Mouse (Mus musculus): ENCODE measurements around the gene Gpatch2. TPM values are rescaled to one million over a fixed set of nuclear protein-coding genes. Genes with fewer than 3 reads are reported as not detected.

The Gpatch2 gene
- total RNA-seq, 2 experiments from 2014 or later: 19.4 to 20.5 TPM

GRCm38 (mm10) chr1:187241329-187241728 lies 26.0 kb downstream of the Gpatch2 start:
- intact Hi-C loops (cut with DNase I): no loop called here
- no peak for DNase-seq

GRCm38 (mm10) chr1:187244734-187245133 lies 29.4 kb downstream of the Gpatch2 start:
- intact Hi-C loops (cut with DNase I): no loop called here

GRCm38 (mm10) chr1:187250741-187251262 lies 35.5 kb downstream of the Gpatch2 start:
- DNase-seq: no peak
- intact Hi-C loops (cut with DNase I): no loop called here

More at GRCm38 (mm10) chr1:187244734-187245133, 29.4 kb downstream of the Gpatch2 start:
- no peak for DNase-seq

GRCm38 (mm10) chr1:187258756-187259155 lies 43.4 kb downstream of the Gpatch2 start:
- intact Hi-C loops (cut with DNase I): no loop called here
- no peak for DNase-seq

GRCm38 (mm10) chr1:187267601-187268000 lies 52.3 kb downstream of the Gpatch2 start:
- DNase-seq: no peak
- intact Hi-C loops (cut with DNase I): no loop called here

GRCm38 (mm10) chr1:187270318-187271247 lies 55.3 kb downstream of the Gpatch2 start:
- DNase-seq: no peak

GRCm38 (mm10) chr1:187277324-187277723 lies 62.0 kb downstream of the Gpatch2 start:
- intact Hi-C loops (cut with DNase I): no loop called here

More at GRCm38 (mm10) chr1:187270318-187271247, 55.3 kb downstream of the Gpatch2 start:
- intact Hi-C loops (cut with DNase I): no loop called here

GRCm38 (mm10) chr1:187278472-187278871 lies 63.2 kb downstream of the Gpatch2 start:
- intact Hi-C loops (cut with DNase I): no loop called here
- no peak for DNase-seq

More at GRCm38 (mm10) chr1:187277324-187277723, 62.0 kb downstream of the Gpatch2 start:
- no peak for DNase-seq

- intact Hi-C loops (cut with DNase I): no loop called here
- no peak for DNase-seq
Observed at GRCm38 (mm10) chr1:187279776-187280175, 64.5 kb downstream of the Gpatch2 start.

- intact Hi-C loops (cut with DNase I): no loop called here
Observed at GRCm38 (mm10) chr1:187282321-187282720, 67.0 kb downstream of the Gpatch2 start.

GRCm38 (mm10) chr1:187282804-187283203 lies 67.5 kb downstream of the Gpatch2 start:
- intact Hi-C loops (cut with DNase I): no loop called here
- DNase-seq: peak; percentile 28

More at GRCm38 (mm10) chr1:187282321-187282720, 67.0 kb downstream of the Gpatch2 start:
- no peak for DNase-seq

GRCm38 (mm10) chr1:187285735-187286134 lies 70.4 kb downstream of the Gpatch2 start:
- intact Hi-C loops (cut with DNase I): no loop called here
- DNase-seq: peak; percentile 13

- intact Hi-C loops (cut with DNase I): no loop called here
- no peak for DNase-seq
Observed at GRCm38 (mm10) chr1:187286411-187286810, 71.1 kb downstream of the Gpatch2 start.

- DNase-seq: no peak
- intact Hi-C loops (cut with DNase I): no loop called here
Observed at GRCm38 (mm10) chr1:187286924-187287323, 71.6 kb downstream of the Gpatch2 start.

GRCm38 (mm10) chr1:187290186-187290585 lies 74.9 kb downstream of the Gpatch2 start:
- no peak for DNase-seq
- intact Hi-C loops (cut with DNase I): no loop called here

GRCm38 (mm10) chr1:187291480-187292394 lies 76.4 kb downstream of the Gpatch2 start:
- DNase-seq: no peak
- intact Hi-C loops (cut with DNase I): no loop called here

GRCm38 (mm10) chr1:187292395-187292749 lies 77.1 kb downstream of the Gpatch2 start:
- intact Hi-C loops (cut with DNase I): no loop called here
- DNase-seq: no peak

- DNase-seq: no peak
- intact Hi-C loops (cut with DNase I): no loop called here
Observed at GRCm38 (mm10) chr1:187293233-187293632, 77.9 kb downstream of the Gpatch2 start.

- no peak for DNase-seq
- intact Hi-C loops (cut with DNase I): no loop called here
Observed at GRCm38 (mm10) chr1:187294522-187294921, 79.2 kb downstream of the Gpatch2 start.

GRCm38 (mm10) chr1:187295038-187295559 lies 79.8 kb downstream of the Gpatch2 start:
- no peak for DNase-seq
- intact Hi-C loops (cut with DNase I): no loop called here

- intact Hi-C loops (cut with DNase I): no loop called here
- no peak for DNase-seq
Observed at GRCm38 (mm10) chr1:187295711-187296110, 80.4 kb downstream of the Gpatch2 start.
